Mouse (Mus musculus): ENCODE data around the gene Abca14.

GRCm38 (mm10) chr7:120316086-120316485, 112.3 kb downstream of the Abca14 start:
- TF ChIP-seq ZC3H11A (IDR thresholded peaks at IDR 0.05; ENCODE audit: borderline replicate concordance, low read depth, low read length) (no peak), MAFK (IDR thresholded peaks at IDR 0.05; ENCODE audit: insufficient read depth, low read depth, low read length) (no peak), ZNF384 (IDR thresholded peaks at IDR 0.05; ENCODE audit: low read depth, low read length) (no peak)
